Mouse (Mus musculus): ENCODE measurements around the gene Wdr54. TPM values are rescaled to one million over a fixed set of nuclear protein-coding genes. Genes with fewer than 3 reads are reported as not detected.
A peak's percentile ranks its signal among the peaks of the same experiment; 100 is the strongest.

Wdr54 gene
- polyA plus RNA-seq, 1 experiment from 2014 or later: 12.3 TPM

GRCm38 (mm10) chr6:83127419-83127818 lies 28.8 kb downstream of the Wdr54 start:
- 97% methylated on average over 5 of the region's 5 CpGs for WGBS
- Histone ChIP-seq H3K4me2 (replicated peaks; ENCODE audit: low read depth, low read length) (no peak overlapping the region), H3K27ac (ENCODE audit: low read depth, low read length) (no peak overlapping the region), H3K4me3 (ENCODE audit: low read depth, low read length) (no peak overlapping the region), H3K4me1 (replicated peaks; ENCODE audit: control insufficient read depth, insufficient read depth, low read length) (peaks cover 11% of the 10 kb centered on the region), H3K36me3 (ENCODE audit: control insufficient read depth, insufficient read depth, low read length) (no peaks in the 10 kb centered on the region), H3K9me3 (ENCODE audit: control insufficient read depth, low read length) (no peaks in the 10 kb centered on the region), H3K27me3 (ENCODE audit: control insufficient read depth, insufficient read depth, low read length) (no peaks in the 10 kb centered on the region), H3K9ac (ENCODE audit: low read depth, low read length) (no peak overlapping the region)
- ATAC-seq (ENCODE audit: low FRiP score) (no peak), DNase-seq (ENCODE audit: low spot score) (no peak)

- WGBS: 31% methylated on average over 5 of the region's 5 CpGs
- H3K9me3 ChIP-seq (ENCODE audit: control insufficient read depth, low read length): no peaks in the 10 kb centered on the region
- H3K4me2 ChIP-seq (replicated peaks; ENCODE audit: low read depth, low read length): peak within 1 kb of the TSS; percentile 75
- H3K4me3 ChIP-seq (ENCODE audit: low read depth, low read length): peak within 1 kb of the TSS; percentile 77
- H3K4me1 ChIP-seq (replicated peaks; ENCODE audit: control insufficient read depth, insufficient read depth, low read length): peaks cover 11% of the 10 kb centered on the region
- no peak for ATAC-seq (ENCODE audit: low FRiP score)
- peak within 1 kb of the TSS; percentile 54 for H3K27ac ChIP-seq (ENCODE audit: low read depth, low read length)
- peak within 1 kb of the TSS; percentile 73 for H3K9ac ChIP-seq (ENCODE audit: low read depth, low read length)
- no peaks in the 10 kb centered on the region for H3K36me3 ChIP-seq (ENCODE audit: control insufficient read depth, insufficient read depth, low read length)
- DNase-seq (ENCODE audit: low spot score): no peak
- no peaks in the 10 kb centered on the region for H3K27me3 ChIP-seq (ENCODE audit: control insufficient read depth, insufficient read depth, low read length)
Observed at GRCm38 (mm10) chr6:83125331-83125730, 30.9 kb downstream of the Wdr54 start, which contains the start of gene Ino80b. Ino80b (minus strand) TSS chr6:83125431.

GRCm38 (mm10) chr6:83124851-83125312 lies 31.3 kb downstream of the Wdr54 start:
- peak overlapping the region; percentile 54 for H3K27ac ChIP-seq (ENCODE audit: low read depth, low read length)
- peak overlapping the region; percentile 75 for H3K4me2 ChIP-seq (replicated peaks; ENCODE audit: low read depth, low read length)
- H3K4me1 ChIP-seq (replicated peaks; ENCODE audit: control insufficient read depth, insufficient read depth, low read length): peaks cover 14% of the 10 kb centered on the region
- peak overlapping the region; percentile 77 for H3K4me3 ChIP-seq (ENCODE audit: low read depth, low read length)
- H3K27me3 ChIP-seq (ENCODE audit: control insufficient read depth, insufficient read depth, low read length): no peaks in the 10 kb centered on the region
- ATAC-seq (ENCODE audit: low FRiP score) (peak; percentile 2; the same call in 1 of the 2 replicates), DNase-seq (ENCODE audit: low spot score) (peak; percentile 92)
- no peaks in the 10 kb centered on the region for H3K36me3 ChIP-seq (ENCODE audit: control insufficient read depth, insufficient read depth, low read length)
- WGBS: under 1% methylated on average over 30 of the region's 30 CpGs
- H3K9ac ChIP-seq (ENCODE audit: low read depth, low read length): peak overlapping the region; percentile 73
- no peaks in the 10 kb centered on the region for H3K9me3 ChIP-seq (ENCODE audit: control insufficient read depth, low read length)

- H3K4me1 ChIP-seq (replicated peaks; ENCODE audit: control insufficient read depth, insufficient read depth, low read length): peaks cover 18% of the 10 kb centered on the region
- no peaks in the 10 kb centered on the region for H3K9me3 ChIP-seq (ENCODE audit: control insufficient read depth, low read length)
- peak overlapping the region; percentile 97; the same call in 1 of the 2 replicates for H3K9ac ChIP-seq (ENCODE audit: low read depth, low read length)
- DNase-seq (ENCODE audit: low spot score) (no peak), ATAC-seq (ENCODE audit: low FRiP score) (no peak)
- peak overlapping the region; percentile 99; the same call in 1 of the 2 replicates for H3K27ac ChIP-seq (ENCODE audit: low read depth, low read length)
- no peaks in the 10 kb centered on the region for H3K27me3 ChIP-seq (ENCODE audit: control insufficient read depth, insufficient read depth, low read length)
- peak overlapping the region; percentile 94 for H3K4me2 ChIP-seq (replicated peaks; ENCODE audit: low read depth, low read length)
- H3K4me3 ChIP-seq (ENCODE audit: low read depth, low read length): peak overlapping the region; percentile 80
- H3K36me3 ChIP-seq (ENCODE audit: control insufficient read depth, insufficient read depth, low read length): 0 out of 2 replicates have a peak, but pooled peaks cover 7% of the 10 kb centered on the region
- WGBS: 72% methylated on average over 5 of the region's 5 CpGs
Observed at GRCm38 (mm10) chr6:83122961-83123360, 33.2 kb downstream of the Wdr54 start.

- DNase-seq (ENCODE audit: low spot score) (no peak), ATAC-seq (ENCODE audit: low FRiP score) (no peak)
- peak overlapping the region; percentile 80 for H3K4me3 ChIP-seq (ENCODE audit: low read depth, low read length)
- H3K27ac ChIP-seq (ENCODE audit: low read depth, low read length): peak overlapping the region; percentile 99
- H3K4me2 ChIP-seq (replicated peaks; ENCODE audit: low read depth, low read length): peak overlapping the region; percentile 94
- H3K36me3 ChIP-seq (ENCODE audit: control insufficient read depth, insufficient read depth, low read length): 0 out of 2 replicates have a peak, but pooled peaks cover 7% of the 10 kb centered on the region
- peaks cover 18% of the 10 kb centered on the region for H3K4me1 ChIP-seq (replicated peaks; ENCODE audit: control insufficient read depth, insufficient read depth, low read length)
- no peaks in the 10 kb centered on the region for H3K27me3 ChIP-seq (ENCODE audit: control insufficient read depth, insufficient read depth, low read length)
- H3K9ac ChIP-seq (ENCODE audit: low read depth, low read length): peak overlapping the region; percentile 97
- 1% methylated on average over 40 of the region's 52 CpGs for WGBS
- H3K9me3 ChIP-seq (ENCODE audit: control insufficient read depth, low read length): no peaks in the 10 kb centered on the region
Observed at GRCm38 (mm10) chr6:83121863-83122710, 34.1 kb downstream of the Wdr54 start.

GRCm38 (mm10) chr6:83120930-83121862 lies 35.0 kb downstream of the Wdr54 start, which contains the start of gene Wbp1:
Wbp1 (minus strand) TSS chr6:83121559.
- DNase-seq (ENCODE audit: low spot score): peak; percentile 93
- H3K27me3 ChIP-seq (ENCODE audit: control insufficient read depth, insufficient read depth, low read length): no peaks in the 10 kb centered on the region
- H3K27ac ChIP-seq (ENCODE audit: low read depth, low read length): peak within 1 kb of the TSS; percentile 99
- peaks cover 18% of the 10 kb centered on the region for H3K4me1 ChIP-seq (replicated peaks; ENCODE audit: control insufficient read depth, insufficient read depth, low read length)
- H3K9me3 ChIP-seq (ENCODE audit: control insufficient read depth, low read length): no peaks in the 10 kb centered on the region
- peak within 1 kb of the TSS; percentile 80 for H3K4me3 ChIP-seq (ENCODE audit: low read depth, low read length)
- peak within 1 kb of the TSS; percentile 94 for H3K4me2 ChIP-seq (replicated peaks; ENCODE audit: low read depth, low read length)
- 1% methylated on average over 37 of the region's 38 CpGs for WGBS
- peak within 1 kb of the TSS; percentile 97 for H3K9ac ChIP-seq (ENCODE audit: low read depth, low read length)
- ATAC-seq (ENCODE audit: low FRiP score): peak; percentile 94
- H3K36me3 ChIP-seq (ENCODE audit: control insufficient read depth, insufficient read depth, low read length): 0 out of 2 replicates have a peak, but pooled peaks cover 7% of the 10 kb centered on the region

- no peak for ATAC-seq (ENCODE audit: low FRiP score)
- H3K4me1 ChIP-seq (replicated peaks; ENCODE audit: control insufficient read depth, insufficient read depth, low read length): peaks cover 17% of the 10 kb centered on the region; the same call in 1 of the 2 replicates
- peak overlapping the region; percentile 81 for H3K4me2 ChIP-seq (replicated peaks; ENCODE audit: low read depth, low read length)
- H3K9ac ChIP-seq (ENCODE audit: low read depth, low read length): peak overlapping the region; percentile 91; the same call in 1 of the 2 replicates
- no peaks in the 10 kb centered on the region for H3K27me3 ChIP-seq (ENCODE audit: control insufficient read depth, insufficient read depth, low read length)
- WGBS: 67% methylated on average over 7 of the region's 7 CpGs
- peak overlapping the region; percentile 72 for H3K4me3 ChIP-seq (ENCODE audit: low read depth, low read length)
- 0 out of 2 replicates have a peak, but pooled peaks cover 7% of the 10 kb centered on the region for H3K36me3 ChIP-seq (ENCODE audit: control insufficient read depth, insufficient read depth, low read length)
- no peak for DNase-seq (ENCODE audit: low spot score)
- H3K9me3 ChIP-seq (ENCODE audit: control insufficient read depth, low read length): no peaks in the 10 kb centered on the region
- no peak overlapping the region for H3K27ac ChIP-seq (ENCODE audit: low read depth, low read length)
Observed at GRCm38 (mm10) chr6:83119734-83120051, 36.5 kb downstream of the Wdr54 start.
